Mouse (Mus musculus): ENCODE results near the gene Nfatc3.

The Nfatc3 gene

DNA sequence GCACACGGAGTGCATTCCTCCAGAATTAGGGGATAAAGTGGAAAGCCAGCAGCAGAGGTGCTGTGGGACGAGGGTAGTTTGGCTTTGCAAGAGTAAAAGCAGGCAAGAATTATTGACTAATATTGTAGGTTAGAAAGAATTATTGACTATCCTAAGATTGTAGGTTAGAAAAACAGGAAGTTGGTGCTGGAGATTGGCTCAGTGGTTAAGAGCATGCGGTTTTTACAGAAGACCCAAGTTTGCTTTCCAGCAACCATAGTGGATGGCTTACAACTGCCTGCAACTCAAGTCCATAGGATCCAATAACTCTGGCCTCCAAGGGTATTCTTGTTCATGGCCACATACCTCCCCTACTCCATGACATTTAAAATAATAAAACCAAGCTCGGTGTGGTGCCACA, 87.4 kb downstream of the Nfatc3 start:
- in situ Hi-C loops (cut with MboI, MseI), result loop anchor here in 1 of 2 experiments (10.0 kb wide), 1 partner anchor 59 kb away; no protein-coding TSS in a partner anchor

DNA sequence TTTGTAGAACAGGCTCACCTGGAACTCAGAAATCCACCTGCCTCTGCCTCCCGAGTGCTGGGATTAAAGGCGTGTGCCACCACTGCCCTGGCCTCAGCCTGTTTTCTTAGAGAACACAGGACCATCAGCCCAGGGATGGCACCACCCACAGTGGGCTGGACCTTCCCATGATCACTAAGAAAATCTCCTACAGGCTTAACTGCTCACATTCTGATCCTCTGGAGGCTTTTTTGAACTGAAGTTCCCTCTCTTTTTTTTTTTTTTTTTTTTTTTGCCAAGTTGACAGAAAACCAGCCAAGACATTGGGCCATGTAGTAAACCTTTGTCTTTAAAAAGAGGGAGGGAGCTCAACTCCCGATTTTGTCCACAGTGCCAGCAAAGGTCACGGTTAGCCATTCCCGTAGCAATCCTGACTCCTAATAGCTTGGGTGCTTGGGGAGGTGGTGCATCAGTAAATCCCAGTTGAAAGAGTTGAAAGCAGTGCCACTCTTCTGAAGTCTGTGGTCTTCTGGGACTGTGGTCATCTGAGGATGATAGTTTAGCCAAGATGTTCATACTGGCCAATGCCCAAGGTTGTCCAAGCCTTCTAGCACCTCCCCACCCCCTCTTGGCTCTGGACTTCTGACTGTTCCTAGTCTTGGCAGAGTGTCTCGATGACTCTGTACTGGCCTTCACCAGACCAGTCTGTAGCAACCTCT, 89.4 kb downstream of the Nfatc3 start:
- in situ Hi-C loops (cut with MboI, MseI), result loop anchor here in 1 of 2 experiments (10.0 kb wide), 1 partner anchor 57 kb away; no protein-coding TSS in a partner anchor

DNA sequence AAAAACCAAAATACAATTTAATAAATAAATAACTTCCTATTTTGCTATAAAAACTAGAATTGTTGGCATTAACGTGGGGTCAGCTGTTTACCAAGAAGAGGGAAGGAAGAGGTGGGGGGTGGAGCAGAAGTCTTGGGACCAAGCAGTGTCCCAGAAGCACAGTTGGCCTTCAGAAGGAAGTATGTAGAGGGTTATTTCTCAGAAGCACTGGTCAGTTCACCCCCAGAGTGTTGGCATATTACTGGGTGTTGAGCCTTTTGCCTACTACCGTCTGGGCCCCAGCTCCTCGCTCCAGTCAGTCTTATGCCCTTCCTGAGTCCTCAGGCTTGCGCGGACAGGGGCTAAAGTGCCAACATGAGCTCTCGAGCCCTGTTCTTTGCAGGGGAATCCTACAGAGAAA, 90.4 kb downstream of the Nfatc3 start:
- in situ Hi-C loops (cut with MboI, MseI), result loop anchor here in 1 of 2 experiments (10.0 kb wide), 1 partner anchor 56 kb away; no protein-coding TSS in a partner anchor

DNA sequence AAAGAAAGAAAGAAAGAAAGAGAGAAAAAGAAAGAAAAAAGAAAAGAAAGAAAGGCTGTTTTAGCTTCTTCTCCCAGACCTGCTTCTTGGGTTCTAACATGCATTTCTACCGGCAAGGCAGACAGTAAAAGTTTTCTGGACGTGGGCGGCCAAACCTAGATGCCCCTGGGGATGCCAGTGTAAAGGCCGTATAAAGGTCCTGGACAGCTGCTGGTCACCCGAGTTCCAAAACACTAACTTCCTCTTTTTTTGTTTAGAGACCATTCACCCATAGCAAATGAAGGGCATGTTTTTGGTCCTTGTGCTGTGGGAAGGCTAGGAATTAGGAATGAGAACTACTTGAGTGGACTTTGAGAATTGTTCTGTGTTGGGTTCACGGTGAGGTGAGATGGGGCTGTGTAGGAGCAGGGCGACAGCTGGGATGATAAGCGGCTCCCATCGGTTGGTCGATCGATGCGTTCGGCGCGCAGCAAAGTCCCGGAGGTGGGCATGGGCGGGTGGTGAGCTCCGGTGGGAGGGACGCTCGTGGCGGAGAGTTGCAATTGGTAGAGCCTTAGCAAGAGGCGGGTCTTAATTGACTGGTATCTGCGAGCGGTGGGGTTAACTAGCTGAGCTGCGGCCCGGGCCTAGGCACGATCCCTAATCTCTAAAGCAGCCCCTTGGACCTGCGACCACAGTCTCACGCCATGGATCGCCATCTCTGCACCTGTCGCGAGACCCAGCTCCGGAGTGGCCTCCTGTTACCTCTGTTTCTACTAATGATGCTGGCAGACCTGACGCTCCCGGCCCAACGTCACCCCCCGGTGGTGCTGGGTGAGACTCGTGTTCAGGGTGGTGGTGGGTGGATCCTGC, 91.4 kb downstream of the Nfatc3 start, which contains the start of gene Pla2g15:
Pla2g15 (plus strand) TSS at position 599 of the 852 bp plus-strand sequence.
- in situ Hi-C loops (cut with MboI, MseI), result loop anchor here in 1 of 2 experiments (10.0 kb wide), 1 partner anchor 55 kb away; no protein-coding TSS in a partner anchor

DNA sequence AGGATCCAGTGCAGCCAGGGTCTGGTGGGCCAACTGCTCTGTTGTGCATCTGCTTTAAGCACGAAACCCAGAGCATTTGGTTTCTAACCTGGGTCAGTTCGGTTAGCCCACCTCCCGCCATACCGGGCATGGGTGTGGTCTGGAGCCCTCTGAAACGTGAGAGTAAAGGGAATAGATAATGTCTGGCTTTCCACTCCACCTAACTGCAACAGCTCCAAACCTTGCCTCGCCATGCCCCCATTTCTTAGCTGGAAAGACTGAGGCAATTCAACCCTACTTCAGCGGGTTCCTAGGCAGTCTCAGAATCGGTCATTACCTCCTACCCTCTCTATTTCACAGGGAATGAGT, 92.0 kb downstream of the Nfatc3 start:
- in situ Hi-C loops (cut with MboI, MseI), result no loop called here

DNA sequence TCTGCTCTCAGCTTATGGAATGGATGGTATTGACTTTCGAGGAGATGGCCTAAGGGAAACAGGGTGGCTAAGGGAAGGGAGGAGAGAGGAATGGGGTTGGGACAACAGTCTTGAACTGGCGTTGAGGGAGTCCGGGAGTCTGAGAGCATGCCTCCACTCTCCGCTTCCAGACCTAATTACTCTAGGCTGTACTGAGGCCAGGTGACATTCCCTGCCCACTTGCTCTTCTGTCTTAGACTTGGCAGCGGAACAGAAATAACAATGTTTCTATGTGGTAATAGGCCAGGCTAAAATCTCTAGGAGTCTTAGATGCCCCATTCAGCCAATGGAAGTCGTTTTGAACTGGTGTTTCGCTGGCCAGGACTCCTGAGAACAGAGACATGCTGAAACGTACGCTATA, 92.4 kb downstream of the Nfatc3 start:
- in situ Hi-C loops (cut with MboI, MseI), result no loop called here

DNA sequence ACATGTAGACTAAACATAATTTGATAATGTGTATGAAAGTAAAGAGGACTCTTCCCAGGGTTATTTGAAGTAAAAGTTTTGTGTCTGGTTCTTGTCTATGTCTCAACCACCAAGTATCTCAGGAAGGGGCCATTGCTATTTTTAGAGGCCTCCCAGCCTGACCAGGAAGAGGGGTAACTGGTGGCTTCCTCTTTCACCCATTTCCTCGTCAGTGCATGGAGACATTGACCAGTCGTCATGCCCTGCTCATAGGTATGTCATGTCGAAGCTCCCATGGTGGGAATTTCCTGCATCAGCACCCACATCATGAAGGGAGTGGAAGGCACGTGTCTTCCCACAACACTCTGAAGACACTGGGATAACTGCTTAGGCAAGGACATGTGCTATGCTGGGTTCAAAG, 94.2 kb downstream of the Nfatc3 start:
- in situ Hi-C loops (cut with MboI, MseI), result no loop called here

DNA sequence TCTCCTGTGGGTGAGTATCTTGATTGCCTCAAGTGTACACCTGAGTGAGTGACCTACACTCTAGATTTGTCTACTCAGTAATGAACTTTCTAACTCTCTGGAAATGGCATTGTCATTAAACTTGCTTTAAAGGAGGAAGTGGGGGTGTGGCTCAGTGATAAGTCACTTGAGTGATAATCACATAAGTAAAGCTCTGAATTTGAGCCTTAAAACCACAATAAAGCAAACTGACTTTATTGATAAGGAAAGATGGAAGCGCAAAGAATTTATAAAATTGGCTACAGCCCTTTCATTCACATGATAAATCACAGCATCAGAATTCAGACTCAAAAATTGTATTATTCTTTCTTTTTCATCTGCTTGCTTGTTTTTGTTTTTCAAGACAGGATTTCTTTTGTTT, 98.8 kb downstream of the Nfatc3 start:
- in situ Hi-C loops (cut with MboI, MseI), result no loop called here

DNA sequence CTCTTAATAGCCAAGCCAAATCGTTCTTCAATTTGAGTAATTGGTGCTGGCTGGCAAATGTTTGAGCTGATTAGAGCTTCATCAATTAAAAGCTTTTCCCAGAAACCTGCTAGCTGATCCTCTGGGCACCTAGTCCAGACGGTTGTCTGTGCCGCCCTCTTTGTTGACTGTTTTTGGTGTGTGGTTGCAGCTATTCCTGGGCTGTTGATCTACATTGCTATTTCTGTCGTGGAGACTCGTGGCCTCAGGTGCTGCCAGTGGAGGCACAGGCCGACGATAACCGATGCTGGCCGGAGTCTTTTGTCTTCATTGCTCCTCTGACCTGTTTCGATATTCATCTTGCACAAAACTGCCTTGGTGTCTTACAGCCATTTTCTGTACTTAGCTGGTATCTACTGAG, 99.7 kb downstream of the Nfatc3 start:
- in situ Hi-C loops (cut with MboI, MseI), result no loop called here

DNA sequence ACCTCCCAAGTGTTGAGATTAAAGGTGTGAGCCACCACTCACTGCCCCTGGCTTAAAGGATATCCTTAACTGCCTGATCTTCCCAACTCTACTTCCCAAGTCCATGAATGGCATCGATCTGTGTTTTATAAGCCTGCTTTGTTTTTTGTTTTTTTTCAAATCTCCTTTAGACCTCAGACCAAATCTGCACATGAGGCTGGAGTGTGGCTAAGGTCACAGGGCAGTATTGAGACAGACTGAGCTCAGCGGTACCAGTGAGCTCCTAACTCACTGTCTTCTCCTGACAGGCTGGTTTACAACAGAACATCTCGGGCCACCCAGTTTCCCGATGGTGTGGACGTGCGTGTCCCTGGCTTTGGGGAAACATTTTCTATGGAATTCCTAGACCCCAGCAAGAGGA, 101.2 kb downstream of the Nfatc3 start:
- in situ Hi-C loops (cut with MboI, MseI), result no loop called here

DNA sequence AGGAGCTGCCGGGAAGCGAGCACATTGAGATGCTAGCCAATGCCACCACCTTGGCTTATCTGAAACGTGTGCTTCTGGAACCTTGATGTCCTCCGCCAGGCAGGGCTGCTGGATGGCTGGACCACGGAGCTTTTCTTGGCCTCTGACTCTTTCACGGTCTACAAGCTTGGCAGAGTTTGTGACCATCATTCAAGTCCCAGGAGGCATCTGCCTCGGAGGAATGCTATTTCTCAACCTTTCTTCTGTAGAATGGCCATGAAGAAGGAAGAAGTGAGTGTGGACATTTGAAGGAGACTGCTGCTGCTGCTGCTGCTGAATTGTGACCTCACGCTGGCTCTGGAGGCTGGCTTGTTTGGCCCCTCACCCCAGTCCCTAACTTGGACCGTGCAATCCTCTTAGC, 104.6 kb downstream of the Nfatc3 start:
- in situ Hi-C loops (cut with MboI, MseI), result no loop called here

DNA sequence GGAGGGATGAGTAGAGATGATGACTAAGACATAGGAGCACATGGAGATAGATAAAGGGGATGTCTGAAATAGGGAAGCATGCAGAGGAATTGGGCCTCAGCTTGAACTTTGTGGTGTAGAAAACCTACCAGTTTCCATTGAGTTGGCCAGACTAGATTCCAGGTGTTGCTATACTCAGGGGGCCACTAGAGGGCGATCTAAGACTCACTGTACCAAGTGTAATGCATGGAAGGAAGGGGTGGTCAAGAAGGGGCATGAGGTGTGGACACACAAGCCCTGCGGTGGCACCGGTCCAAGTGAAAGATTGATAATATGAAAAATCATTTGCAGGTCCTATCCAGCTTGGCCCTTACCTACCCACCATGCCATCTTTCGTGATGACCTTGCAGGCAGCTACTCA, 106.8 kb downstream of the Nfatc3 start:
- in situ Hi-C loops (cut with MboI, MseI), result no loop called here

DNA sequence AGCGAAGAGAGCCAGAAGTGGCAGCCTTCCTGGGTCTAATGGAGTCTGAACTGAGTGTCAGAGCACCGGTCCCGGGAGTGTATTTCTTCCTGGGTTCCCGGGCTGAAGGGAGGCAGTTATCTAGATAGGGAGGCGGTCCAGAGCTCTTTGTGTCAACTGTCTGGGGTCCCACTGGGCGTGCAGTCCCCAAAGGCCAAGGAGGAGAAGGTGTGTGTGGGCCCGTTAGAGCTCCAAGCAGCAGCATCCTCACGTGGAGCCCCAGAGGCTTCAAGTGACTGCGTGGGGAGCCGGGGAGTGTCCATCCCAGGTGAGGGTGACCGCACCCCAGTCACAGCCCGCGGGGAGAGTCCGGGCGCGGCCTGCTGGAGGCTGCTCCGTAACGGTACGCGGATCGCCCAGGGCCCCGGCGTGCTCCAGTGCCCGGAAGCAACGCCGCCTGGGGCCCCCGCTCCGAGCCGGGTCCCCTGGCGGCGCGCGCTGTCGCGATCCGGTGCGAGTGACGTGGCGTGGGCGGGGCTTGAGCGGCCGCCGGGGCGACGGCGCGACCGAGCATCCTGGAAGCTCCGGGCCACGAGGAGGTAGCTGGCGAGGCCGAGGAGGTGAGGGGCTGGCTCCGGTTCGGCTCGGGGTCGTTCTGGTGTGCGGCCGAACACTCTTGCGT, 109.8 kb downstream of the Nfatc3 start, which contains the start of gene Slc7a6:
Slc7a6 (plus strand) TSS at position 502 of the 661 bp plus-strand sequence.
- in situ Hi-C loops (cut with MboI, MseI), result no loop called here

DNA sequence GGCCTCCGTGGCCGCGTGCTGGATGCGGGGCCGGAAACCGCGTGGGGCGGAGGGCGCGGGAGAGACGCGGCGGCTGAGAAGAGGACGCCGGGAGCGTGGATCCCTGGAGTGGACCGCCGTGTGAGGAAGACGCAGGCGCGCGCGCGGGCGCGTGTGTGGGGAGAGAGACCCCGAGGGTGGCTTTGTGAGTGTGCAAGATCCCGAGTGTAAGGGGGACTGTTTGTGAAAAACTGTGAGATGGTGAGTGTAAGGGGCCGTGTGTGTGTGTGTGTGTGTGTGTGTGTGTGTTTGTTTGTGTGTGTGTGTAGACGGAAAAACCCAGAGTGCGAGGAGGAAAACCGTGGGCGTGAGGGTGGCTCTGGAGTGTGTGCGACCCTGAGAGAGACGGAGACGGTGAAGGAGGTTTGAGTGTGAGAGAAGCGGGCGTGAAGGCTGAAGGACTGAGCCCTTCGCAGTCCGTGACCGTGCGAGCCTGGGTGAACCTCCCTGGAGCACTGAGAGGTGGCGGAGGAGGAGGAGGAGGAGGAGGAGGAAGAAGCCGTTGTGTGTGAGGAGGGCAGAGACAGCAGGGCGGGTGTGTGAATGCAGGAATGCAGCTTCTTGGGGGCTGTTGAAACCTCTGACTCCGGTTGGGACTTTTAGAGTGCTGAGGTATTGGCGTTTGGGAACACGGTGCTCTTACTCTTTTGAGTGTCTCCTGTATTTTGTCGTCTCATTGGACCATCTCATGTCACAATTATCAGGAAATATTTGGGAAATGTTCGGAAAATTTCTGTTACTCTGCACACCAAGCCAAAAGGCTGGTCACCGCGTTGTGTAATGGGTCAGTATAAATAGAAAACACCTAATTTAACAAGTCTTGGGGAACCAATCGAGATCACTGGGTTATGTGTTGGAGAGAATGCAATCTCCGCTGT, 110.6 kb downstream of the Nfatc3 start:
- in situ Hi-C loops (cut with MboI, MseI), result no loop called here

DNA sequence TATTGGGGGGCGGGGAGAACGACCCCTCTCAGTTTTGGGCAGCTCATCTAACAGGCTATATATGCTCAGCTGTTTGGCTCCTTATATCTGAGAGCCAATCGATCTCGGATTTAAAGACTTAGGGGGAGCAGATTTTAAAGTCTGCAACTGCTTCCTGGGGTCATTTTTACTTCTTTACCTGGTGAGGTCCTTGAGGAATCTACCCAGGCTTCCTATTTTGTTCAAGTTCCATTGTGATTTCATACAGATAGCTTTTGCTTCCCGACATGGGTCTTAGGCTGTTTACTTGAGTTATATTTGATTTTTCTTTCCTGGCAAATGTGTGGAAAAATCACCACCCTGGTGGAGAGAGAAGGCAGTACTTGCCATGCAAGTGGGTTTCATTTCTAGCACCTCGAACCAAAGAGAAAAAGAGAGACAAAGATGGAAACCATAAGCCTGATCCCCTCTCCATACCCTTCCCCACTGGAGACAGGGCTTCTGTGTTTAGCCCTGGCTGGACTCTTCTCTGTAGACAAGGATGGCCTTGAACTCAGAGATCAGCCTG, 111.4 kb downstream of the Nfatc3 start:
- in situ Hi-C loops (cut with MboI, MseI), result no loop called here

DNA sequence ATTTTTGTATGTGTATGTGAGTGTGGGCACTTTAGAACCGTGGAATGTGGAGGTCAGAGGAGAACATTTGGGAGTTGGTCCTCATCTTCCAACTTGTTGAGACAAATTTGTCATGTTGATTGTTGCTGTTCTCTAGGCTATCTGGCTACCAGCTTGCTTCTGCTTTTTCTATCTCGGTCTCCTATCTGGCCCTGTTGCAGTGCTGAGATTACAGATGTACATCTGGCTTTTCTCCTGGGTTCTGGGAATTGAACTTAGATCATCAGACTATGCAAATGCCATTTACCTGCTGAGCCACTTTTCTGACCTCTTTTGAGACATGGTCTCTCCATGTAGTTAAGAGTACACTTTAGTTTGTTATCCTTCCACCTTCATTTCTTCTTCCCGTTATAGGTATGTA, 114.9 kb downstream of the Nfatc3 start:
- in situ Hi-C loops (cut with MboI, MseI), result no loop called here

DNA sequence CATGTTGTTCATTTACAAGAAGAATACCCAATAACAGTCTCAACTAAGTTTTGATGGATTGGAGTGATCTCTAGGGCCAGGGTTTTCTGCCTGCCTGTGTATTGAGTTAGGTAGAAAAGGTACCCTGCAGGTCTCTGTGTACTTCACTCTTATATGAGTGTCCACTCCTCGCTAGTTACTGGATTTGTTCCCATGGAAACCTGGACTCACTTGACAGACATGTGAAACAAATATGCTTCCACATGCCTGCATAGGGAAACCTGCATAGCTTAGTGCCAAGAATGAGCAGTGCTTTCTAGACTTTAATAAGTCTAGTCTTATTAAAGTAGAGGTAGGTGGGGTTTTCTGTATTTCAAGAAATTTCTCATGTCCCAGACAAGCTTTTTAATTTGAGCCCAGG, 118.3 kb downstream of the Nfatc3 start:
- in situ Hi-C loops (cut with MboI, MseI), result no loop called here

DNA sequence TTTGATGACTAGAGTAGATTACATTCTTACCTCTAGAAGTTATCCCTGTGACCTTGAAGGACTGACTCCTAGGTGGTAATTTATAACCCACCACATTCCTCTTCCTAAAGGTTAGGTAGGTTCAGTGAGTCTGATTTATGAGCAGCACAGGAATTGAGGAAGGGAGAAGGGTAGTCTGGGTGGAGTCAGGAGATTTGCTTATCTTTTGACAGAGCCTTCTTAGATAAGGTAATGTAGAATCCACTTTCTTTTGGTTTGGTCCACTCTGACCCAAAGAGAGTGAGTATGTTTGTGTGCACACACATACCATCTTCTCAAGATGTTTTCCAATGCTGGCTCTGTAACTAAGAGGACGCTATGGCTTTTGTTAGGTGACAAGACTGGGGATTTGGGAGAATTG, 119.0 kb downstream of the Nfatc3 start:
- in situ Hi-C loops (cut with MboI, MseI), result no loop called here

DNA sequence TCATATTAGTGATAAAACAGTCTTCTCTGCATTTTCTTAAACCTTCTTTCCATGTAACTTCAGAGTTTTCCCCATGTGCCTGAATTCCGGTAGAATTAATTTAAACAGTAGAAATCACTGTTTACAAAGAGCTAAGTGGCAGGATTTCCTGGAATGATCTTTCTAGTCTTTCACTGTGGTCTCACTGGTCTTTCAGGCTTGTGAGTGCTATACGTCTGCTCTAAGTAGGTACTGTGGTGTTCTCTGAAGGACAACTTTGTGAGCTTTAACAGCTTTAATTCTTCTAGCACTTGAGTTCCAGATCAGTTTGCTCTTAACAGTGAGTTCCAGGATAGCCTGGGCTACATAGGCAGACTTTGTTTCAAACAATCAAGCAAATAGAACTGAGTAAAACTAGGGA, 119.8 kb downstream of the Nfatc3 start:
- in situ Hi-C loops (cut with MboI, MseI), result no loop called here

Measured in T-helper 17 cell (primary cell).